Mouse (Mus musculus): ENCODE results near the gene Ntrk2. TPM values are rescaled to one million over a fixed set of nuclear protein-coding genes. Genes with fewer than 3 reads are reported as not detected.

Ntrk2 gene
- polyA plus RNA-seq, 1 experiment from 2014 or later = 35.8 TPM

GRCm38 (mm10) chr13:58940208-58940607 is 133.8 kb downstream of the Ntrk2 start:
- Histone ChIP-seq H3K4me3 (ENCODE audit: low read depth, low read length) (no peak overlapping the region), H3K4me1 (ENCODE audit: control insufficient read depth, insufficient read depth, low read length) (peaks cover 2% of the 10 kb centered on the region; the same call in 1 of the 2 replicates)
- WGBS = 91% methylated on average over 6 of the region's 6 CpGs

DNA sequence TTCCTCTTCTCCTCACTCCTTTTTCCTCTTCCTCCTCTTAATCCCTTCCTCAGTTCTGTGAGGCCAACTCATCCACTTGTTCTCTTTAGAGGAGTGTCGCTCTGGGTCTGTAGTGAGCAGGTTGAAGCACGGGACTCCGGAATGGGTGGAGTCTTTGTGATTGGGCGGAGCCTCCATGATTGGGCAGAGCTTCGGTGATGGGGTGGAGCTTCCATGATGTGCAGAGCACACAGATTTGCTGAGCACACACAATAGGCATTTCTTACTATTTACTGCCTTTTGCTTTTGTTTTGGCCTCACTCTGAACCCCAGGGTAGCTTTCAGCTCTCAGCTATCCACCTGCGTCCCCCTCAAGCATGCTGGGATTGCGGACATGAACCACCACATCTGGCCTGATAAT is 134.4 kb downstream of the Ntrk2 start:
- no peak for DNase-seq (ENCODE audit: low spot score, missing footprints)
- H3K9me3 ChIP-seq (ENCODE audit: control insufficient read depth, low read length) = no peaks in the 10 kb centered on the region
- no peak overlapping the region for H3K4me2 ChIP-seq
- no peak for ATAC-seq (ENCODE audit: low FRiP score)
- no peak overlapping the region for H3K27ac ChIP-seq (ENCODE audit: low read depth, low read length)
- no peak overlapping the region for H3K4me3 ChIP-seq (ENCODE audit: low read depth, low read length)
- H3K27me3 ChIP-seq (ENCODE audit: control insufficient read depth, insufficient read depth, low read length) = no peaks in the 10 kb centered on the region
- H3K4me1 ChIP-seq (ENCODE audit: control insufficient read depth, insufficient read depth, low read length) = no peaks in the 10 kb centered on the region
- H3K9ac ChIP-seq (ENCODE audit: low read length) = no peak overlapping the region
- no peaks in the 10 kb centered on the region for H3K36me3 ChIP-seq (ENCODE audit: control insufficient read depth, insufficient read depth, low read length)
- WGBS = 40% methylated on average over 7 of the region's 7 CpGs

More at GRCm38 (mm10) chr13:58940208-58940607, 133.8 kb downstream of the Ntrk2 start:
- Histone ChIP-seq H3K27ac (ENCODE audit: low read depth, low read length) (no peak overlapping the region), H3K9me3 (ENCODE audit: control insufficient read depth, low read length) (no peaks in the 10 kb centered on the region), H3K4me2 (no peak overlapping the region), H3K9ac (ENCODE audit: low read length) (no peak overlapping the region), H3K36me3 (ENCODE audit: control insufficient read depth, insufficient read depth, low read length) (no peaks in the 10 kb centered on the region), H3K27me3 (ENCODE audit: control insufficient read depth, insufficient read depth, low read length) (peaks cover 2% of the 10 kb centered on the region; the same call in 1 of the 2 replicates)
- DNase-seq (ENCODE audit: low spot score, missing footprints) (no peak), ATAC-seq (ENCODE audit: low FRiP score) (no peak)

GRCm38 (mm10) chr13:58945781-58946180 is 139.4 kb downstream of the Ntrk2 start:
- H3K4me3 ChIP-seq (ENCODE audit: low read depth, low read length) = no peak overlapping the region
- no peaks in the 10 kb centered on the region for H3K4me1 ChIP-seq (ENCODE audit: control insufficient read depth, insufficient read depth, low read length)
- no peak for ATAC-seq (ENCODE audit: low FRiP score)
- WGBS = 87% methylated on average over 6 of the region's 6 CpGs
- no peaks in the 10 kb centered on the region for H3K9me3 ChIP-seq (ENCODE audit: control insufficient read depth, low read length)
- no peaks in the 10 kb centered on the region for H3K36me3 ChIP-seq (ENCODE audit: control insufficient read depth, insufficient read depth, low read length)
- H3K4me2 ChIP-seq = no peak overlapping the region
- H3K27me3 ChIP-seq (ENCODE audit: control insufficient read depth, insufficient read depth, low read length) = no peaks in the 10 kb centered on the region
- H3K27ac ChIP-seq (ENCODE audit: low read depth, low read length) = no peak overlapping the region
- no peak for DNase-seq (ENCODE audit: low spot score, missing footprints)
- H3K9ac ChIP-seq (ENCODE audit: low read length) = no peak overlapping the region

DNA sequence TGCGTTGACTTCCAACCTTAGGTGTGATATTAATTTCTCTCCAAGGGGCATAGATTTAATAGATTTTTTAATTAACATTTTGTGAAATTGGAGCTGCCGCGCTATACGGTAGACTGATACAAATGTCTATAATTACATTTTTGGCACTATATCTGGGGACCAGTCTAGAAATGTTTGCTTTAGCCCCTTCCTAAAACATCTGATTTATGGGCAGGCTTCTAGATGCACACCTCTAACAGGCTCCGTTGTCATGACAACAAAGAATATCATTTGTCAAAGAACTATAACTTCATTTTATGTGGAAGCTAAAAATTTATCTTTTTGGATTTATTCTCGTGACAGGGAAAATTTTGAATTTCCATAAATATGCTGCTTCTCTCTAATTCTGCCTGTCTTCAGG is 140.2 kb downstream of the Ntrk2 start:
- Histone ChIP-seq H3K36me3 (ENCODE audit: control insufficient read depth, insufficient read depth, low read length) (no peaks in the 10 kb centered on the region), H3K27me3 (ENCODE audit: control insufficient read depth, insufficient read depth, low read length) (no peaks in the 10 kb centered on the region)

DNA sequence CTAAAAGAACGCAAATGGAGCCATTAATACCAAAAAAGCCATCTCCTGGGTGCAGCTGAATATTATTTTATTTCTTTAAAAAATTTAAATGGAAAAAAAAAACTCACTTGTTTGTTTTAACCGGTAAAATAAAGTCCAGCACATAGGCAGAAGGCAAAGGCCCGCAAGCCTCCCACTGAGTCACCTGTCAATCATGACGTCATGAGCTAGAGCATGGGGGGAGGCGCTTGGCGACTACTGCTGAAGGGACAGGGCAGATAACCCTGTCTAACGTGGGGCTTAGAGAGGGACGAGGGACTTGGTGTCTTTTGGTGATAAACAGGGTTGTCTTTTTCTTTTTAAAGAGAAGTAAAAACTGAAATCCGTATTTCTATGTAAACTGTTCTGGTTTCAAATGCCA is 140.7 kb downstream of the Ntrk2 start:
- Histone ChIP-seq H3K4me1 (ENCODE audit: control insufficient read depth, insufficient read depth, low read length) (no peaks in the 10 kb centered on the region), H3K4me3 (ENCODE audit: low read depth, low read length) (no peak overlapping the region), H3K36me3 (ENCODE audit: control insufficient read depth, insufficient read depth, low read length) (no peaks in the 10 kb centered on the region), H3K9me3 (ENCODE audit: control insufficient read depth, low read length) (no peaks in the 10 kb centered on the region), H3K9ac (ENCODE audit: low read length) (no peak overlapping the region), H3K27ac (ENCODE audit: low read depth, low read length) (no peak overlapping the region), H3K27me3 (ENCODE audit: control insufficient read depth, insufficient read depth, low read length) (no peaks in the 10 kb centered on the region), H3K4me2 (no peak overlapping the region)
- peak; percentile 47 for DNase-seq (ENCODE audit: low spot score, missing footprints)
- 44% methylated on average over 9 of the region's 9 CpGs for WGBS
- ATAC-seq (ENCODE audit: low FRiP score) = no peak

More for the DNA sequence above, 140.2 kb downstream of the Ntrk2 start:
- WGBS = 93% methylated on average over 6 of the region's 6 CpGs
- Histone ChIP-seq H3K9ac (ENCODE audit: low read length) (no peak overlapping the region), H3K4me1 (ENCODE audit: control insufficient read depth, insufficient read depth, low read length) (no peaks in the 10 kb centered on the region), H3K27ac (ENCODE audit: low read depth, low read length) (no peak overlapping the region), H3K4me2 (no peak overlapping the region), H3K4me3 (ENCODE audit: low read depth, low read length) (no peak overlapping the region), H3K9me3 (ENCODE audit: control insufficient read depth, low read length) (no peaks in the 10 kb centered on the region)
- ATAC-seq (ENCODE audit: low FRiP score) = no peak
- no peak for DNase-seq (ENCODE audit: low spot score, missing footprints)

- Histone ChIP-seq H3K27me3 (ENCODE audit: control insufficient read depth, insufficient read depth, low read length) (no peaks in the 10 kb centered on the region), H3K4me3 (ENCODE audit: low read depth, low read length) (no peak overlapping the region), H3K4me2 (no peak overlapping the region), H3K9ac (ENCODE audit: low read length) (no peak overlapping the region), H3K27ac (ENCODE audit: low read depth, low read length) (no peak overlapping the region), H3K4me1 (ENCODE audit: control insufficient read depth, insufficient read depth, low read length) (no peaks in the 10 kb centered on the region), H3K9me3 (ENCODE audit: control insufficient read depth, low read length) (no peaks in the 10 kb centered on the region), H3K36me3 (ENCODE audit: control insufficient read depth, insufficient read depth, low read length) (no peaks in the 10 kb centered on the region)
- no peak for DNase-seq (ENCODE audit: low spot score, missing footprints)
- ATAC-seq (ENCODE audit: low FRiP score) = no peak
- 17% methylated on average over 4 of the region's 4 CpGs for WGBS
These were observed 148.0 kb downstream of the Ntrk2 start for GRCm38 (mm10) chr13:58954331-58954730.

DNA sequence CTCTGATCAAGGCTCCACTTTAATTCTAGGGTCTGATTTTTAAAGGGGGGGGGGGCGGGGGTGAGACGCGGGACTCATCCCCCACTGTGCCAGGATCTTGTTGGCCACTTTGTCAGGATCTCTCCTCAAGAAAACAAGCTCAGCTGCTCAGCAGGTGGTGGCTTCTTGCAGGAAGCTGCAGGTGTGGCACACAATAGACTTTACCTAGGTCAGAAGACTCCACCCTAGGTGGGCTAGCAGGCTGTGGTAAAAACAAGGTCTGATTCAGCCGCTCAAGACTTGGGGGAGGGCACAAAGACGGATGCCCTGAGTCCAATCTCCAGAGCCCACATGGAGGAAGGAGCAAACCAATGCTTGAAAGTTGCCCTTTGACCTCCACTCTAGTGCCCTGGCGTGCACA is 148.4 kb downstream of the Ntrk2 start:
- no peak for DNase-seq (ENCODE audit: low spot score, missing footprints)
- H3K4me1 ChIP-seq (ENCODE audit: control insufficient read depth, insufficient read depth, low read length) = no peaks in the 10 kb centered on the region
- no peak overlapping the region for H3K27ac ChIP-seq (ENCODE audit: low read depth, low read length)
- H3K27me3 ChIP-seq (ENCODE audit: control insufficient read depth, insufficient read depth, low read length) = no peaks in the 10 kb centered on the region
- H3K4me2 ChIP-seq = no peak overlapping the region
- no peaks in the 10 kb centered on the region for H3K9me3 ChIP-seq (ENCODE audit: control insufficient read depth, low read length)
- no peak for ATAC-seq (ENCODE audit: low FRiP score)
- no peak overlapping the region for H3K4me3 ChIP-seq (ENCODE audit: low read depth, low read length)
- 19% methylated on average over 6 of the region's 6 CpGs for WGBS
- H3K36me3 ChIP-seq (ENCODE audit: control insufficient read depth, insufficient read depth, low read length) = no peaks in the 10 kb centered on the region
- H3K9ac ChIP-seq (ENCODE audit: low read length) = no peak overlapping the region

DNA sequence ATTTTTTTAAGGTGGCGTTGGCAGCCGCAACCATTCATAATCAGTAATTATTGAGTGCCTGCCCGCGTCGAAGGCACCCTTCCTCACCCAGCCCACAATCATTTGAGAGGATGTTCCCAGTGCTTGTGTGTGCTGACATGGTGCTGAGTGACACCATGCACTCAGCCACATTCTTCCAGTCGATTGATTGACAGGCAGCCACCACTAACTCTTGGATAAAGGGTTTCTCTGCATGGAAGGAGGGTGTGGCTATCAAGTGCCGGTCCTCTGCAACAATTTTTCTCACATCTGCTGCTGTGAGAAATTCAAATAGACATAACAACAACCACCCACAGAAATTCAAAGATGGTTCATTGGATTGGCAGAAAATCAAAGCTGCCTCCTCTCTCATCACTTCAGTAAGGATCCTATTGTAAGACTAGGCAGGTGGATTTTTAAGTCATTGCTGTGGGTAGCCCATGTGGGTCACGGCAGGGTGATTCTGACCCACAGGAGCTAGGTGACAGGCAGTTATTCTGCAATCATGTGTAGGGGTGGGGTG is 148.9 kb downstream of the Ntrk2 start:
- Histone ChIP-seq H3K27me3 (ENCODE audit: control insufficient read depth, insufficient read depth, low read length) (no peaks in the 10 kb centered on the region), H3K4me1 (ENCODE audit: control insufficient read depth, insufficient read depth, low read length) (no peaks in the 10 kb centered on the region), H3K9ac (ENCODE audit: low read length) (no peak overlapping the region), H3K36me3 (ENCODE audit: control insufficient read depth, insufficient read depth, low read length) (no peaks in the 10 kb centered on the region), H3K4me3 (ENCODE audit: low read depth, low read length) (no peak overlapping the region), H3K9me3 (ENCODE audit: control insufficient read depth, low read length) (no peaks in the 10 kb centered on the region), H3K4me2 (no peak overlapping the region), H3K27ac (ENCODE audit: low read depth, low read length) (no peak overlapping the region)
- DNase-seq (ENCODE audit: low spot score, missing footprints) = no peak
- ATAC-seq (ENCODE audit: low FRiP score) = no peak
- WGBS = 50% methylated on average over 8 of the region's 8 CpGs

DNA sequence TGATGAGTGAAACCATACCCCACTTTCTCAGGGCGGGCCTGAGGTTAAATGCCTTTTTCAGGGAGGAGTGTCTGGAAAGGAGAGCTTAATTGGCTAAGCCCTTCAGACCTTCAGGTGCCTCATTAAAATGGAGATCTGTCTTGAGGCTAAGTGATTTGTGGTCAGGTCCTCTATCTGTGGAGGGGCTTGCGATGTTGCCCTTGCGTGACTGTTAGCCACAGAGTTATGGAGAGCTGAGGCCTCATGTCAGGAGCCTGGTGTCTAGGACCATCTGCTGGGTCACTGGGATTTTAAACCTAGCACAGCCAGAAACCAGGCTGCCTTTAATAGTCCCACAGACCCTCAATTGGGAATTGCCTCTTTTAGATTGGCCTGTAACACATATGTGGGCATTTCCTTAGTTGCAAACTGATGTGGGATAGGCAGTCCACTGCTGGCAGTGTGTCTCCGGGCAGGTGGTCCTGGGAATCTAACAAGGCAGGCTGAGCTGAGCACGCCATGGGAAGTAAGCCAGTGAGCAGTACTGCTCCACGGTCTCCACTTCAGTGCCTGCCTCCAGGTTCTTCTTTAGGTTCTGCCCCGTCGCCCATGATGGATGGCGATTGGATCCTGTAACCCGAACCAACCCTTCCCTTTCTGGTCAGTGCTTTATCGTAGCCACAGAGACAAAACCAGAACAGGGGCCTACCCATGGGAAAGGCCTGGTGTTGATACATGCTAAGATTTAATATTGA is 152.0 kb downstream of the Ntrk2 start:
- Histone ChIP-seq H3K9ac (ENCODE audit: low read length) (no peak overlapping the region), H3K27me3 (ENCODE audit: control insufficient read depth, insufficient read depth, low read length) (no peaks in the 10 kb centered on the region), H3K4me2 (no peak overlapping the region), H3K36me3 (ENCODE audit: control insufficient read depth, insufficient read depth, low read length) (no peaks in the 10 kb centered on the region), H3K4me3 (ENCODE audit: low read depth, low read length) (no peak overlapping the region), H3K9me3 (ENCODE audit: control insufficient read depth, low read length) (no peaks in the 10 kb centered on the region), H3K27ac (ENCODE audit: low read depth, low read length) (no peak overlapping the region), H3K4me1 (ENCODE audit: control insufficient read depth, insufficient read depth, low read length) (no peaks in the 10 kb centered on the region)
- 77% methylated on average over 11 of the region's 11 CpGs for WGBS
- DNase-seq (ENCODE audit: low spot score, missing footprints) = no peak
- no peak for ATAC-seq (ENCODE audit: low FRiP score)
